Mouse (Mus musculus) right cerebral cortex, postnatal 14 days (tissue): ENCODE data around the gene Nrcam.
A peak's percentile ranks its signal among the peaks of the same experiment; 100 is the strongest.

Experiments
- DNase-seq: peaks from one replicate; pipeline ENCODE4 v3.0.0; 2022

Gene Nrcam

GRCm38 (mm10) chr12:44524621-44525565 is 196.2 kb downstream of the Nrcam start:
- DNase-seq: no peak

GRCm38 (mm10) chr12:44528391-44529016 is 199.8 kb downstream of the Nrcam start:
- DNase-seq: no peak

- DNase-seq: no peak
Measured at GRCm38 (mm10) chr12:44532337-44533113, 203.8 kb downstream of the Nrcam start.

GRCm38 (mm10) chr12:44534100-44534633 is 205.5 kb downstream of the Nrcam start:
- no peak for DNase-seq

- no peak for DNase-seq
Measured at GRCm38 (mm10) chr12:44535623-44536022, 206.9 kb downstream of the Nrcam start.

GRCm38 (mm10) chr12:44547721-44548369 is 219.2 kb downstream of the Nrcam start:
- peak; percentile 76 for DNase-seq

GRCm38 (mm10) chr12:44548465-44548864 is 219.8 kb downstream of the Nrcam start:
- no peak for DNase-seq

- no peak for DNase-seq
Measured at GRCm38 (mm10) chr12:44551614-44552013, 222.9 kb downstream of the Nrcam start.

GRCm38 (mm10) chr12:44554051-44554450 is 225.4 kb downstream of the Nrcam start:
- no peak for DNase-seq

GRCm38 (mm10) chr12:44554808-44555207 is 226.1 kb downstream of the Nrcam start:
- no peak for DNase-seq

- DNase-seq: no peak
Measured at GRCm38 (mm10) chr12:44560002-44560401, 231.3 kb downstream of the Nrcam start.

GRCm38 (mm10) chr12:44570070-44570469 is 241.4 kb downstream of the Nrcam start:
- DNase-seq: no peak

- no peak for DNase-seq
Measured at GRCm38 (mm10) chr12:44572664-44573063, 244.0 kb downstream of the Nrcam start.

GRCm38 (mm10) chr12:44574167-44574566 is 245.5 kb downstream of the Nrcam start:
- DNase-seq: no peak

- DNase-seq: peak; percentile 78
Measured at GRCm38 (mm10) chr12:44601410-44602149, 272.9 kb downstream of the Nrcam start.

GRCm38 (mm10) chr12:44602269-44602957 is 273.7 kb downstream of the Nrcam start:
- DNase-seq: no peak

- DNase-seq: no peak
Measured at GRCm38 (mm10) chr12:44602958-44603331, 274.3 kb downstream of the Nrcam start.

- DNase-seq: no peak
Measured at GRCm38 (mm10) chr12:44617001-44617421, 288.3 kb downstream of the Nrcam start.

- no peak for DNase-seq
Measured at GRCm38 (mm10) chr12:44617488-44617887, 288.8 kb downstream of the Nrcam start.

GRCm38 (mm10) chr12:44639341-44639921 is 310.7 kb downstream of the Nrcam start:
- DNase-seq: no peak

GRCm38 (mm10) chr12:44640579-44640978 is 311.9 kb downstream of the Nrcam start:
- no peak for DNase-seq
